Mouse (Mus musculus): ENCODE measurements at regions not wholly inside any gene's neighbourhood (a gene's known extent, or its start where the extent isn't known, plus 50 kb on each side); places are given as distances from the start of the nearest gene placed in this dataset.

DNA sequence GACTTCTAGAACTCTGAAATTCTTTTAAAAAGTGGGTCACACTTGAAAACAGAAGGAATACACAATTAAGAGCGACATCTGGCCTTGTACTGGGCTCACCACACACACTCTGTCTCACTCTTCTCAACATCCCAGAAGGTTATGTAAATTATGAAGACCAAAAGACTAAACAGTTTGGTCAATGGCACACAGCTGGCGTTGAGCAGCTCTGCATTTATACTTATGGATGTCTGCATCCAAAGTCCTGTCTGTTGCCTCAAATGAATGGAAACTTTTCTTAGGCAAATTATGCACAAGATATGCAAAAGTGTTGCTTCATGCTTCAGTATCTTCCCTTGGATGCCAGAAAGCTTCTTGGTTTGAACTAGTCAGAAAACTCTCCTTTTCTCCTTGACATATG lies 323.5 kb downstream of the Ppp3ca start:
- DNase-seq (ENCODE audit: low read depth): no peak

DNA sequence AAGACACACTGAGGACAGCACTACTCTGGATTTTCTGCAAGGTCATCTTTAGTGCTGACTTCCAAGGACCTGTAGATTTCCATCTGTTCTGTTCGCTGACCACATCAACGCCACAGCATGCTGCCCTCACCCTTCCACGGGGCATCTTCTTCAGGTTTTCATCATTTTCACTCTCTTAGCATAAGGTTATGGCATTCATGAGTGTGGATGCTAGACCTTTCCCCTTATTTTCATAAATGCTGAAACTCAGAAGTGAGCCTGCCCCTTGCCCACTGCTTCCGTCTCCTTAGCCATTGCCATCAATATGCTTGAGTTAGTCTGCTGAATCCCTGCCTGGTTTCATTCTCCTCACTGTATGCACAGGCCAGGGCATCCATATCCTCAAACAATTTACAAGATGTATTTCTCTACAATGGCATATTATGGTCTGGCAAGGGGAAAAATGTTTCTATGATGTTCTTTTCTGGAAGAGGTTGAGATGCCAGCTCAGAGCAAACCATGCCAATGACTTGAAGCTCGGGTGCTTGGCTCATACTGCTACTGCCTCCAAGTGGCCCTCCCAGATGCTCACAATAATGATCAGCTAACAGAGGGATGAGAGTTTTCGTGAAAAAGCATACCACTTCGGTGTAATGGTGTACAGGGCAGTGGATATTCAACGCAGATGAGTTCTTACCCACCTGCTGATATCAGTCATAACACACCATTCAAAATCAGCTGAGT lies 324.6 kb downstream of the Ppp3ca start:
- DNase-seq (ENCODE audit: low read depth): no peak

- DNase-seq (ENCODE audit: low read depth): no peak
Observed at GRCm38 (mm10) chr3:136995611-136996335, 325.8 kb downstream of the Ppp3ca start.

- no peak for DNase-seq (ENCODE audit: low read depth)
Observed at GRCm38 (mm10) chr3:136996381-136996895, 326.5 kb downstream of the Ppp3ca start.

GRCm38 (mm10) chr3:137011551-137011950 lies 329.3 kb upstream of the Emcn start:
- DNase-seq (ENCODE audit: low read depth): no peak

DNA sequence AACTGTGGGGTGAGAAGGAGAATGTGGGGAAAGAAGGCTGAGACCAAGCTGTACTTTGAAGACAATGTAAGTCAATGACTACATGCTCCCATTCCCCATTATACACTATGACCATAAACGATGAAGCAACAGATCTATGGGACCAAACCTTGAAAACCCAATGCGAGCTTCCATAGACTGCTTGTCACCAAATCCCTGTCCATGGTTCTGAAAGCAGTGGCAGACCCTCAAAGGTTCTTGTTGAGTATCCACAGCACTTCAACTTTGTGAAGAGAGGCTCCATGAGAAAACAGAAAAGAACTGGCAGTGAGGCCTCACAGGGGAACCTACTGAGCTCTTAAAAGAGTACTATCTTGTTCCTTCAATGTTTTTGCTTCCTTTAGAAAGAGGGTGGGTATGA lies 326.2 kb upstream of the Emcn start:
- DNase-seq (ENCODE audit: low read depth): no peak

DNA sequence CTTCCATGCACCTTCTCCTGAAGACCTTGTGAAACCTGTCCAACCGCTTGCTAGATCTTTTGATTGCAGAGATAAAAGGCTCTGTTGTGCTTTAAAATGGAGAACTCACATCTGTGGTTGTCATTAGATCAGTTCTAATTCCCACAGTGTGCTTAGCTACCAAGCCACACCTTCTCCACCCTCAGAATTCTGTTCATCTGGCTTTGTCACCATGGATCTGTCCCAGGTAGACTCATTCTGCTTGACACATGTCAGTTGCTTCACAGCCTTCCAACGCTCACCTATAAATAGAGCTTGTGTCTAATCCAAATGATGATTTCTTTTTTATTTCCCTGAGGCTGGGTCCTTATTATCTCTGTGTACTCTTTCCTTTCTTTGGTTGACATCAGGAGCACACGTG lies 325.7 kb upstream of the Emcn start:
- DNase-seq (ENCODE audit: low read depth): no peak

DNA sequence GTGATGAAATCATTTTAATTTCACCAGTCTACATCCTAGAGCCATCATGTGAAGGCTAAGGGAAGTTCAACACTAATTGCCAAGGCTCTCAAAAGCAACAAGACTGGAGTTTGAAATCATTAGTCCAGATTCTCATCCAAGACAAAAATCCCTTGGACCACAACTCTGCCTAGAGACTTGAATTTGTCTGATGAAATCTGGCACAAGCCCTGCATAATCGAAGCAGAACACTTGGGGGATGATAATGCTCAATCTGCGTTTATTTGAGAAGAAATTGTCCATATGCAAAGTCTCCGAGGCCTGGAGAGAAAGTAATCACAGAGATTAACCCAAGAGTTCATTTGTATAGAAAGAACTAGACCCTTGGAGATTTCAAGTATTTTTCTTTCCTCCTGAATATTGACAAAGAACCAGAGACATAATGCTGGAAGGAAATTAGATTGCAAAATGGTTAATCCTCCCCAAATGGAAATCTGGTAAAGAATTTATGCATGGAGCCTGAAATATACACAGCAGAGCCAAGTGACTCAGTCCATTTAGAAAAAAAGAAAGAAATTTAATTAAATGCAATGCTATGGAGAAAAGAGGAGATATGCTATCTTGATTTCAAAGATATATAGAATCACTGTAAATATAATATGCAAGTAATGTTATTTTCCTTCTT lies 320.8 kb upstream of the Emcn start:
- DNase-seq (ENCODE audit: low read depth): no peak

GRCm38 (mm10) chr3:137029546-137029945 lies 311.3 kb upstream of the Emcn start:
- DNase-seq (ENCODE audit: low read depth): no peak

DNA sequence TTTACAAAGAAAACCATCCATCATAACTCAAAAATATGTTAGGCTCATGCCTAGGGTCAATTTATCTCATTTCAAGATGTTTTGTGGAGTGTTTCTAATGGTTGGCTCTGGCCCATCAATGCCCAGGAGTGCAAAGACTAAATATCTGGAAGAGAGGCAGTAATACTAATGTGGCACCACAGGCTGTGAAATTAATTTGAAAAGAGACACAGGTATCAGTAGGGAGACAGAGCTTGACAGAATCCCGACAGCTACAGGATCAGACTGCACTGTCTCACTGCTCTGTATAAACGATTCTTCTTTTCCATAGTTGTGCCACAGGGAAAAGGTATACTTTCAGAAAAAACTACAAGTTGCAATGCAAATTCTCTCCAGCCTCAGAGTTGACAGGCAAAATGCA lies 308.1 kb upstream of the Emcn start:
- no peak for DNase-seq (ENCODE audit: low read depth)

DNA sequence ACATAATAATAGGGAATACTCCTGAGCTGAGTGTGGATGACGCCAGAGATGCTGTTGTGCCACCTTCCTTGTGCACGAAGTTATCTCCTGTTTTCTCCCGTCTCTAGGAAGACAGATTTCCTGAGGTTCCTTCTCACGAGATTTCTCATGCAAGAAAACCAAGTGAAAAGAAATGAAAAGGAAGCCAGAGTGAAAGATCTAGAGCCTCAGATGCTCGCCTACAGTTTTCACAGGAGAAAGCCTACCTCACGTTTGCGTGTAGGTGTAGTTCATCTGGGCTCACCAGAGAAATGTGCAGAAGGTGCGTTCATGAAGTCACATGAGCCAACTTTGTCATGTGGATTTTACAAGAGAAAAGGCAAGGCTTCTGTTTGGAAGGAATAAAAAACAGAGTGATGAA lies 301.2 kb upstream of the Emcn start:
- DNase-seq (ENCODE audit: low read depth): no peak

DNA sequence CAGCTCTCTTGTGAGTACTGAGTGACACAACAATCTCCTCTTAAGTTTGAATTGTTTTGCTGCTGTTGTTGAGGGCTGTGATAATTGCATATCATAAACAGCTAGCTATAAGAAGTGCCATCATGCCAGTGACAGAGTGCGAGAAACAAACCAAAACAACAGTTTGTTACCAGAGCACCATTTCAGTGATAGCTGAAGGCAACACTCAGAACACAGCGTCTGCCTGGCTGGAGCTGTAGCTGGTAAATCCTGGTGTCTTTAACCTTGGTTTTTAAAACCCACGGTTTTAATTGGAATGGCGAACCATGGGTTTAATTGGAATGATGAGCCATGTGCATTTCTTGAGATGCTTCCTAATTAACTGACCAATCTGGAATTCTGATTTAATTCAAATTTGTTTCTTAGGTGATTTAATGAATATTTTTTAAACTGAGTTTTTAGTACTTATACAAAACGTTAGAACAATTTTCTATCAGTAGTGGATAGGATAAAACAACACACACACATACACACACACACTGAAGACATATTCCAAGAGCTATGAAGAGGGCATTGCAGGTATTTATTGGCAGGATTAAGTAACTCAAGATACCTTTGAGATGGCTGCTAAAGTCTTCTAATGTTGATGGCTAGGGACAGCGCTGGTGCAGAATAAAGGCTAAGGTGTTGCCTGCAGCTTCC lies 284.2 kb upstream of the Emcn start:
- DNase-seq (ENCODE audit: low read depth): no peak

DNA sequence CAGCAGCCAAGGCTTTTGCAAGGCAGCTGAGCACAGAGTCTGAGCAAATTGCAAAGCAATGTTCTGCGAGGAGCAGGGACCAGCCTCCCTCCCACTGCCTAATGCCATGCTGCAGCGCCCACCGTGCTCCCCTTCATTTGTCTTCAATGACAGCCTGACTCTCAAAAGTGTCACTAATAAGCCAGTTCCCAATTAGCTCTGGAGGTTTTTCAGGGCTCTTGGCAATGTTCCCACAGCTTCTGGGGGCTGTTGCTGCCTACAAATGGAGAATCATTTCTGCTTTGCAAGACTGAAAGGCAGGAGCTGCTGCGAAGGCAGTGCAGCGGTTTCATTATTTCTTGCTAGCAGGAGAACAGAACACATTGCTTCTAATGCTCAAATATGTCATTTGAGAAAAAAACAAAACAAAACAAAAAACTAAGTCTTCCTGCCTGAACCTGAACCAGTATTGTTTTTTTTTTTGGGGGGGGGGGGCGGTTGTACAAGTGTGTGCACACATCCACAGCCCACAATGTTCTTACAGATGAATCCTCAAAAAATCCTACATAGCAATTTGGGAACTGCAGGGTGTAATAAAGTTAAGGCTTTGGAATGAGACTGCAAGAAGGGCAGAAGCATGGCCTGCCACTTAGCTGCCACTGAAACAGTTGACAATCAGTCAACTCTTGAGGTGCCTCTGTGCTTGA lies 283.5 kb upstream of the Emcn start:
- no peak for DNase-seq (ENCODE audit: low read depth)

GRCm38 (mm10) chr3:137057911-137058260 lies 283.0 kb upstream of the Emcn start:
- DNase-seq (ENCODE audit: low read depth): no peak

DNA sequence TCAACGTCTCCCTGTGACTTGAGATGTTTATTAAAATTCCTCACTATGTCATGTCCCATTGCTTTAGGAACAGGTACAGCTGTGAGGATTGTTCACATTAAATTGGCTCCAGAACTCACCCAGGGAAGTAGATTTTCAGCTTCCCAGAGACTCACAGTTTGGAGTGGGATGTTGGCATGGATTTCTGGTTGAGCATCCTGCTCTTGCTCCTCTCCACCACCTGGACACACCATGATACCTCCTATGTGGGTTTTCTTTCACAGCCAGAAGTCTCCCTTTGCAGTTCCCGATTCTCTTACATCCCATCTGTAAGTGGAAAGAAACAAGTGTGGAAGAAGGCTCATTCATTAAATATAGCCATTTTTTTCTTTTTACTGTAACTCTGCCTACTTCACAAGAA lies 278.8 kb upstream of the Emcn start:
- DNase-seq (ENCODE audit: low read depth): no peak

- no peak for DNase-seq (ENCODE audit: low read depth)
Observed at GRCm38 (mm10) chr3:137067336-137067735, 273.5 kb upstream of the Emcn start.

GRCm38 (mm10) chr3:137069334-137069733 lies 271.5 kb upstream of the Emcn start:
- no peak for DNase-seq (ENCODE audit: low read depth)

DNA sequence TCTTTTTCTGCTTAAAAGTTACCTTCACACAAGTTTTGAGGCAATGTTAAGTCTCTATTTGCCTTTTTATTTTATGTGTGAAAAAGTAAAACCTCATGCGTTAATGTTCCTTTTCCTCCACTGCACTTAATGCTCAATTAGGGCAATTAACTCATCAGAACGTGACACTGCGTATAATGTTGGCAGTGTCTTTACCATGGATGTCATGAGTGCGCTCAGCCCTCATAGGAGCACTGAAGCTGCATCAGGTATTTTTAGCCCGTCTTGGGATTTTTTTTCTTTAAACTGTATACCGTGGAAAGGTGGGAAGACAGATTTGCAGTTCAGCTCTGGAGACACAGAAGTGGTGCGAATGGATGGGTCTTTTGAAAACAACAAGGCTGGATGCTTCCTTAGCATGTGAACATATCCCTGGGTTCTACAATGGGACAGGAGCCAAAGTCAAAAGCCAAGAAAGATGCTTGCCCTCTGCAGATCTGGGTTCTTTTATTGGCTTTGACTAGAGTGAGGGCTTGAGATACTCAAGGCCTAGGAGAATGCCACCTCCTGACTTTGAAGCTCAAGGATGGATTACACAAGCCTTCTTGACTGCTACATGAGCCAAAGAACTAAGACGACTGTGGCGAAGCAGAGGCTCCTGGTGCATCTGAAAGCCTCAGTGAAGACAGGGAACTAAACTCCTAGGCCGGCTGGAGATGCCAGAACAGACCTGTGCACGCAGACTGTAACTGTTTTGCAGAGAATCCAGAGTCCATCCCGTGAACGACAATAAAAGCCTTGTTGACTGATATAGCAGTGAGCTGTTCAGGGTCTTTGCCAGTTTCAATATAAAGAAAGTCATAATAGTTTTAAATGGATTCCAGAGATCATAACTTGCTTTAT lies 262.9 kb upstream of the Emcn start:
- DNase-seq (ENCODE audit: low read depth): no peak

DNA sequence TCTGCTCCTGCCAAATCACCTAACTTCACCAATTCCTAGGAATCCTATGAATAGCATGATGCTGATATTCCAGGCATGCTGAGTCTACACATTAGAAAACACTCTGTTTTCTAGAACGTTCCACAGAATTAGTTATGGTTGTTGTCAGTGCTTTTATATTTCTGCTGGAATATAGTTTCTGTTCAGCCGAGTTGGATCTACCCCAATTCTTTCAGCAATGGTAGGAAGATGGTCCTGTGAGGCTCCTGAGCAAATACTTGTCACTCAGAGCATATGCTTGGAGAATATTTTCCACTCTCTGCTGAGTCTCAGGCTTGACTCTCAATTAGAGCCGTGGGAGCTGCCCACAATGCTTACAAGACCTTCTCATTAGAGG lies 262.3 kb upstream of the Emcn start:
- no peak for DNase-seq (ENCODE audit: low read depth)

- DNase-seq (ENCODE audit: low read depth): no peak
Observed at GRCm38 (mm10) chr3:137086896-137087295, 254.0 kb upstream of the Emcn start.

Data from fibroblast of lung, adult 2 months (primary cell).